Mouse (Mus musculus) left cerebral cortex, adult 11 months (tissue): ENCODE measurements around the gene Hdac9.
A peak's percentile ranks its signal among the peaks of the same experiment; 100 is the strongest.

ENCODE experiments used
- DNase-seq: peaks from one replicate; pipeline ENCODE4 v3.0.0; 2022; ENCODE audit warnings: low spot score

Gene Hdac9

DNA sequence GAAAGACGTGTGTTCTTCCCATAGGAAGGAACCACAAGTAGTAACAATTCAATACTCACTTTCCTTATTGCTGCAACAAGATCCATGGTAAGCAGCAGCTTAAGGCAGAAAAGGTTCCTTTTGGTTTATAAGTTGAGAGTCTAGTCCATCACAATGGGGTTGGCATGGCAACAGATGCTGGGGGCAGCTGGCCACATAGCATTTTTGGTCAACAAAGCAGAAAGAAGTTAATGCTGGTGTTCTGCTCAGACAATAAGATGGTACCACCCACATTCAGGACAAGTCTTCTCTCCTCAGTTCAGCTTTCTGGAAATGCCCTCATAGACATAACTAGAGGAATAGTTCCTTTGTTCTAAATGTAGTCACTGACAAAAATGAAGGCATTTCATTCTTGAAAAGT, at the start of gene Hdac9:
TSS of gene Hdac9 (minus strand) at position 101 of the 400 bp plus-strand sequence.
- no peak for DNase-seq

DNA sequence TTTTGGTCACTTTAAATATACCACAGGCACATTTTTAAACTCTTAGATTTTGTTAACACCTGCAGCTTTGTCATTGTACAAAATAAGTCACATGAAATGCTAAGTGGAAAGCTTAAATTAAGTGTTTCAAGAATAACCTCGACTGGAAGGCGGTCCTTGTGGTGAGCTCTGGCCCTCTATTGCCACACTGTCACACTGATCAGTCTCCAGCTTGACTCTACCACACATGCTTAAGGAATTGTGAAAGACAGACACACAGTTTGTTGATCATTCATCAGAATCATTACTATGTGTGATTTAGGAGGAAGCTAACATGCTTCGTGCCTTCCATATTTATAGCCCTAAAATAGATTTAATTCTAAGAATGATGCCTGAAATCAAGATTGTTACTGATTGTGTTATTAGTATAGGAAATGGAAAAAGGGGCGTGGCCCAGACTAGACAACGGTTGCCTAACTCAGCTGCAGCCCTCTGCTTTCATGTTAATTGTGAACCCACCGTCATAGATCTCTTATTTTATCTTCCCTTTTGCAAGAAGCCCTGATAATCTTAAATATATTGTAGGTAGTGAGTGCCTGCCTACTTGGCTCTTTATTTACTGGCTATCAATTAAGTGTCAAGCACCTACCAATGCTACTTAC, 32.3 kb upstream of the Hdac9 start:
- no peak for DNase-seq

GRCm38 (mm10) chr12:34937918-34938317, 21.0 kb upstream of the Hdac9 start:
- no peak for DNase-seq

DNA sequence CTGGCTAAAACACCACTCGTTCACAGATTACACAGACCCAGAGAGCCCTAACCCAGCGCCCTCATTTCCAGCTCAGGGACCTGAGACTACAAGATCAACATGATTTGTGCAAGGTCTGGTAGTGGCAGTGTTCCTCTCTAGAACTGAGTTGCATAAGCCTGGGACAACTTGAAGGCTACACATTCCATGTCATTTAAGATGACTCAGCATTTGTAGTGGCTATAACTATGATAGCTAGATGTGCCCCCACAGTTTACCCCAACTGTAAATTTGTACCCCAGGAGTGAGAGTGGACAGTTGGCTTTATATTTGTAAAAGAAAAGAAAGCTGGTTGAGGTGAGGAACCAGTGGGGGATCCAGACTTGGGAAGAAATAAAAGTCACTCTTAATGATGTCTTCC, 8.9 kb downstream of the Hdac9 start:
- no peak for DNase-seq

DNA sequence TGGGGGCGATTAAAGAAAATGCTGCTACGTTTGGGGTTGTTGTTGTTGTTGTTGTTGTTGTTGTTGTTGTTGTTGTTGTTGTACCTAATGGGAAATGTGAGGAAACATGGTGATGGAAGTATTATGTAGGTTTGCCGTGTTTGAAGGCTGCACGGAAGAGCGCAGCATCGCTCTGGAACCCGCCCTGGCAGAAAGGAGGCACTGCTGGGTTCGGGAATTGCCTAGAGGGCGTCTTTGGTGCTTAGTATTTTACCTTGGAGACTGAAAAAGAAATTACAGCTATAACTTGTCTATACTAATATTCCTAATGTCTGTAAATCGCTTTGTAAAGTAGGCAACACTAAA, 9.4 kb downstream of the Hdac9 start:
- DNase-seq: peak; percentile 27

- no peak for DNase-seq
Observed at GRCm38 (mm10) chr12:34906704-34907505, 10.0 kb downstream of the Hdac9 start.

- no peak for DNase-seq
Observed at GRCm38 (mm10) chr12:34906376-34906703, 10.6 kb downstream of the Hdac9 start.

GRCm38 (mm10) chr12:34900241-34900640, 16.7 kb downstream of the Hdac9 start:
- no peak for DNase-seq

DNA sequence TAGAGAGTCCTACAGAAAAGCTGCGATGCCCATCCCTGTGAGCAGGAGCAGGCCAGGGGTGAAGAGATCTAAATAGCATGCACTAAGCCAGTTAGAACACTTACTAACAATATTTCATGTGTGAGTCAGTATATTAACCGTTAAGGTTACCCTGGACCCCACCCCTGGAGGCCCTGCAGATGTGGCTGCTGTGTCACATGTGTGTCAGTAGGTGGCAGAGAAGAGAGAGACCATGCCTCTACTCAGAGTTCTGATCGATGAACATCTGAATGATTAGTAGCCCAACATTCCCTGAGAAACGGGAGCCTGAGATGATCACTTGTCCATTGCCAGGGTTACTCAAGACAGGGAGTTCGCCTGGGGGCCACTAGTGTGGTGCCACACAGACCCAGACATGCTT, 22.0 kb downstream of the Hdac9 start:
- no peak for DNase-seq

DNA sequence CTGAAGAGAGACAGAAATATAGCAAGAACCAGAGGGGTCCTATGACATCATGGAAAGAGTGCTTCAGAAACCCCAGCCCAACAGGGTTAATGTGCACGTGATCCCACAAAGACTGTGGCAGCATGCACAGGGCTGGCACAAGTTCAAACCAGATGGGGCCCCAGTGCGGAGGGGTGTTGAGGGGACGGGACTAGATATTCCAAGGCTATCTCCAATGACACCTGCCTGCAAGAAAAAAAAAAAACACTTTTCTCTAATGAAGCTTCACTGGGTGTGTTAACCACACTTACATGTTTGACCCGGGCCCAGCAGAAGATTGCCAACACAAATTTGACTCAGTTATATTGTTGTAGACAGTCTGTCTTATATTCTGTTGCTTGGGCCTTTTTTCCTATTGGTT, 28.2 kb downstream of the Hdac9 start:
- no peak for DNase-seq

- no peak for DNase-seq
Observed at GRCm38 (mm10) chr12:34874926-34875325, 42.0 kb downstream of the Hdac9 start.

- DNase-seq: no peak
Observed at GRCm38 (mm10) chr12:34871028-34871427, 45.9 kb downstream of the Hdac9 start.

GRCm38 (mm10) chr12:34841196-34841595, 75.7 kb downstream of the Hdac9 start:
- DNase-seq: no peak

- no peak for DNase-seq
Observed at GRCm38 (mm10) chr12:34837318-34837717, 79.6 kb downstream of the Hdac9 start.

- DNase-seq: no peak
Observed at GRCm38 (mm10) chr12:34836864-34837263, 80.0 kb downstream of the Hdac9 start.

- DNase-seq: no peak
Observed at GRCm38 (mm10) chr12:34836085-34836484, 80.8 kb downstream of the Hdac9 start.

- DNase-seq: no peak
Observed at GRCm38 (mm10) chr12:34835493-34835892, 81.4 kb downstream of the Hdac9 start.

- DNase-seq: no peak
Observed at GRCm38 (mm10) chr12:34828684-34829083, 88.2 kb downstream of the Hdac9 start.

GRCm38 (mm10) chr12:34826931-34827330, 90.0 kb downstream of the Hdac9 start:
- no peak for DNase-seq

DNA sequence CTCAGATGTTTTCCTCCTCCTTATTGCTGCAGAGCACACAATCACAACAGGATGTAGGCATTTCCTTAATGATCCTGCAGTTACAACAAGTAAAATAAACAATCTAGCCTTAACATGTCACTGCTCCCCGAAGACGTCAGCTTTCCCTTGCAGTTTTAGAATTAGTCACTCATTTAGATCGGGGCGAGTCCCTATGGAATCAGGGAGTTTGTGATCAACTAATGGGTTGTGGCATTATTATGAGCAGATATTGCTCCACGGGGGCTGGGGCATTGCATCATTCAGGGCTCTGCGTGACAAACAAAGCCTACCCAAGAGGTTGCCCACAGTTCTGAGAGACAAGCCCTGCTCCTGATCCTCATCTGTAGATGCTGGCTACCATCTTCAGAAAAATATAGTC, 96.7 kb downstream of the Hdac9 start:
- no peak for DNase-seq

DNA sequence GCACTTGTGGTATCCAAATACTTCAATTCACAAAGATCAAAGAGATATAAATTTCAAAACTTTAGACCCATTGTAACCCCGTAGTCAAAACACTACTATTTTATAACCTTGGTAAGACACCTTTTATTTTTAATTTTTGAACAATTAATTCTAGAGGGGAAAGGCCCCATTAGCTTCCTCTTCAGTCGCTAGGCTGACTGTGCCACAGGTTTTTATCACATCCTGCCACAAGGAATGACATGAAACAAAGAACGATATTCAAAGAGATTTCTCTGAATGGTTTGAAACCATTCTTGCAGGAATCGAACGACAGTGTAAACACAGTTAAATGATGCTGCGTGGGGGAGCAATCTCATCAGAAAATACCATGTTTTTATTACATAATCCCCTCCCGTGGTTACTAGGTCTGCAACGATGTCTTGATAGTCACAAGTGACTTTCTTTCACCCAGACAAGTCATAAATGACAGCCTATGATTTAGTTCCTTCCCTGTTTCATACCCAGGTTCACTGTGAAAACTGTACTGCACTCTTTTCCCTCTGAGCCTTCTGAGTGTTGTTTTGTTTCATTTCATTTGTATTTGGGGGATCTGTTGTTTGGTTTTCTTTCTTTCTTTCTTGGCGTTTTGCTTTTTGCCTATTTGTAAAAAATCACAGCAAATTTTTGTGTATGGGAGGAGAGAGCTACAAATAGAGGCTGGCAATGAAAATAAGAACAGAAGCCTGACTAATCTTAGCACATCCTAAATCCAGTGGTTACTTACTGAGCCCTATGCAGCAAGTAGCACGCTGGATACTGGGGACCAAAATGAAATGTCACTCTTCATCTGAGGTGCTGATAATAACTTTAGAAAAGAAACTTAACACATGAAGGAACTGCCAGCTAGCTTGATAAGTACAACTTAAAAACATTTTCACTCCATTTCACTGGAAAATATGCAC, 105.0 kb downstream of the Hdac9 start:
- no peak for DNase-seq

DNA sequence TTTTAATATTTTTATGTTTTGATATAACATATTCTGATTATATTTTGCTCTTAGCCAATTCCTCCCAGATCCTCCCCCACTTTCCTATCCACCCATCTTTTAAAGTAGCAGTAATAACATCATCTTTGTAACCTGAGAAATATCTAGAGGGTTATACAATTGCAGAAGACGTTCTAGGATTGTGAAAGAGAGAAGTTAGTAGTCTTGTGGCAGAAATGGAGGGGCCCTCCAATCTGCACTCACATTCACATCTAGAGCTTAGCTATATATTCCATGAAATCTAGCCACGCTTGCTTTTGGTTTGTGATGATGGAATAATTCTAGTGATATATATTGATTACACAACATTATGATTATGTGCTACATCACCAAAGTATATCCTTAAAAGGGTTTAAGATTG, 106.7 kb downstream of the Hdac9 start:
- no peak for DNase-seq

DNA sequence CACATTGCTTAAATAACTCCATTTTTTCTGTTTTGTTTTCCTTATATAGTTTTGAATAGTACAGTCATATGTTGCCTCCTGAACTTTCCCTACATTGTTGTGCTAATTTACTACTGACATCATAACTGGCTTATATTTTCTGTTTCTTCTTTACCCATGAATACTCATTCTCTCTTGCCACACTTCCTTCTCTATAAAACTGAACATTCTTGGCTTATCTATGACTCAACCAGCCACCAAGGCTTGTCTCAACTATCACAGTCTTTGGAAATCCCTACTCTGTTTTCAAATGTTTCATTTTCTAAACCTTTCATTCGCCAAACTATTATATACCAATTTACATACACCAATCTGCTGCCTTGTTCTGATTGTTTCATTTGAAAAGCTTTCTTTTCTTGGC, 108.7 kb downstream of the Hdac9 start:
- no peak for DNase-seq
